Mouse (Mus musculus): ENCODE measurements around the gene Acp5. TPM values are rescaled to one million over a fixed set of nuclear protein-coding genes. Genes with fewer than 3 reads are reported as not detected.
A peak's percentile ranks its signal among the peaks of the same experiment; 100 is the strongest.

Acp5 gene
- polyA plus RNA-seq, 1 experiment from 2014 or later = 0.66 TPM

DNA sequence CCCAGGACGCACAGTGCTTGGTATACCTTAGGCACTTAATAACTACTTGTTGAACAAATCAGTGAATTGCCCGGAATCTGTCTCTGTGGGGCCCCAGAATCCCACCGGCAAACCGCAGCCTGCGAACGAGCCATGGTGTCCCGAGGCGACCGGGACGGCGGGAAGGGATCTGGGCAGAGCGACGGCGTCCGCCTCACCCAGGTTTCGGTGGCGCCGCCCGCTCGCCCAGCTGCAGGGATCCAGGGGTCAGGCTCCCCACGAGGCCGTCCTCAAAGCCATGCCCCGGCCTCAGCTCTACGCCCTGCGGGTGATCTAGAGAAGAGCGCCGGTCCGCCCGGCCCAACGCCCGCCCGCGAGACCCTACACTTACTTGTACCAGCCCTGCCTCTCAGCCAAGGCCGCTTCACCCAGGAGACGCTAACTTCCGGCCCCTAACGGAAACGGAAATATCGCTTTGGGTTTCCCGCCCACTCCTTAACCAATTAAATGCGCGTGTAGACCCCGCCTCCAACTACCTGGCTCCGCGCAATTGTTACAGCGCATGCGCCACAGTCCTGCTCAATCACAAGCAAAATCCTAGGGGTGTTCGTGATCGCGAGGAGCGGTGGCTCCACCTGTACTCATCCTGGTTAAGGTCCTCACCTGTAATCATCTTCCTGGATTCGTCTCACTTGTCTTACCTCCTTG is 18.6 kb downstream of the Acp5 start, which contains the start of gene Elof1:
TSS of gene Elof1 (minus strand) at position 433 of the 687 bp plus-strand sequence.
- H3K9ac ChIP-seq = peak within 1 kb of the TSS; percentile 80
- peak; percentile 98 for ATAC-seq (replicated peaks)
- H3K4me3 ChIP-seq = peak within 1 kb of the TSS; percentile 67
- H3K4me2 ChIP-seq = peak within 1 kb of the TSS; percentile 77
- no peaks in the 10 kb centered on the region for H3K9me3 ChIP-seq
- peaks cover 20% of the 10 kb centered on the region for H3K4me1 ChIP-seq
- WGBS = under 1% methylated on average over 52 of the region's 52 CpGs
- H3K27ac ChIP-seq = peak within 1 kb of the TSS; percentile 72
- H3K27me3 ChIP-seq (replicated peaks) = no peaks in the 10 kb centered on the region
- H3K36me3 ChIP-seq (replicated peaks) = peaks cover 7% of the 10 kb centered on the region; the same call in 1 of the 2 replicates

DNA sequence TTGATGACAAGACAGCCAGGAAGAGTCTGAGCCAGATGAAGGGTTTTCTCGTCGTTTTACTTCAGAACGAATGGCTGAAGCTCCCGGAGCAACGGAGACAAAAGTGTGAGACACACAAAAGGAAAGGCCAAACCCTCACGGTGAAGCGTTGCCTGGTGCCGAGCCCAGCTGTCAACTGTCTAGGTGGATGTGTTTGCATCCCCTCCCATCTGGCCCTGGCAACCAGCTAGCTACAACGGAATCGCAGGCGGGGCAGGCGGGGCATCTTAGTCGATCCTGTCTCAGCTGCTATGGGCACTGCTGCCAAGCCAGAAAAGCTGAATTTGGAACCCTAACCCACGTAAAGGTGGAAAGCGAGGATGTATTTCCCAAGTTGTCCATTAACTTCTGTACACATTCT is 19.4 kb downstream of the Acp5 start:
- Histone ChIP-seq H3K4me1 (peaks cover 20% of the 10 kb centered on the region), H3K9me3 (no peaks in the 10 kb centered on the region), H3K27me3 (replicated peaks) (no peaks in the 10 kb centered on the region), H3K36me3 (replicated peaks) (peaks cover 8% of the 10 kb centered on the region; the same call in 1 of the 2 replicates), H3K27ac (no peak overlapping the region), H3K9ac (peak overlapping the region; percentile 80), H3K4me2 (peak overlapping the region; percentile 77), H3K4me3 (peak overlapping the region; percentile 67)
- 17% methylated on average over 15 of the region's 15 CpGs for WGBS
- no peak for ATAC-seq (replicated peaks)

DNA sequence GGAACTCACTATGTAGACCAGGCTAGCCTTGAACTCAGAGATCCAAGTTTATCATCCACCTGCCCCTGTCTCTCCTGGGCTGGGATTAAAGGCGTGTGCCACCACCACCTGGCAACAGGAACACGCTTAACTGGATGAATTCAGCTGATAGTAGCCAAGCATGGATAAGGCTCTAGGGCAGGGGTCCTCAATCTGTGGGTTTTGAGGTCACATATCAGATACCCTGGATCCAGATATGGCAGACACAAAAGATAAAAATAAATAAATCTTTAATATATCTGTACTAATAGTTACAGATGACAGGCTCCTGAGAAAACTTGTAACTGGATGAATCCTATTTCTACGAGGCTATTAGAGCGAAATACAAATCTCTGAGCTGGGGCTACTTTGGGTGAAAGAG is 19.9 kb downstream of the Acp5 start:
- no peak for ATAC-seq (replicated peaks)
- peak overlapping the region; percentile 77 for H3K4me2 ChIP-seq
- peak overlapping the region; percentile 67 for H3K4me3 ChIP-seq
- 86% methylated on average over 4 of the region's 4 CpGs for WGBS
- H3K36me3 ChIP-seq (replicated peaks) = peaks cover 10% of the 10 kb centered on the region; the same call in 1 of the 2 replicates
- H3K9ac ChIP-seq = peak overlapping the region; percentile 80; the same call in 1 of the 2 replicates
- peaks cover 20% of the 10 kb centered on the region for H3K4me1 ChIP-seq
- H3K27me3 ChIP-seq (replicated peaks) = no peaks in the 10 kb centered on the region
- H3K27ac ChIP-seq = no peak overlapping the region
- H3K9me3 ChIP-seq = no peaks in the 10 kb centered on the region

DNA sequence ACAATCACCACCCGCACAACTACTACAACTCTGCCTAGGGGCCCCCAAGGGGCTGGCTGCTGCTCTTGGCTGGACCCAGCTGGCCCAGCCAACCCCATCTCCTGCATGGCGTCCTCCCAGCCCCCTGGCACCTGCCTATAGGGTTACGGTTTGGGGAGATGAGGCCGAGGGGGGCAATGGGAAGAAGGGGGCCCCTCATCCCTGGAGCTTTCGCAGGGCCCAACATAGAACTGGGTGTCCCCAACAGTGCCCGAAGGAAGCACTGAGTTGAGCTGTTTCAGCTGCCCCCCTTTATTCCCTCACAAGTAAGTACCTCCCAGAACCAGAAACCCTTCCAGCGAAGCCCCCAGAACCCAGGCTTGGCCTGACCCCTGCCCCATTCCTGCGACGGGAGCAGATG is 27.3 kb downstream of the Acp5 start:
- Histone ChIP-seq H3K4me2 (no peak overlapping the region), H3K9ac (no peak overlapping the region), H3K27me3 (replicated peaks) (no peaks in the 10 kb centered on the region), H3K27ac (no peak overlapping the region), H3K4me3 (no peak overlapping the region), H3K36me3 (replicated peaks) (peaks cover 10% of the 10 kb centered on the region; the same call in 1 of the 2 replicates), H3K9me3 (no peaks in the 10 kb centered on the region), H3K4me1 (no peaks in the 10 kb centered on the region)
- ATAC-seq (replicated peaks) = no peak
- 92% methylated on average over 9 of the region's 9 CpGs for WGBS

DNA sequence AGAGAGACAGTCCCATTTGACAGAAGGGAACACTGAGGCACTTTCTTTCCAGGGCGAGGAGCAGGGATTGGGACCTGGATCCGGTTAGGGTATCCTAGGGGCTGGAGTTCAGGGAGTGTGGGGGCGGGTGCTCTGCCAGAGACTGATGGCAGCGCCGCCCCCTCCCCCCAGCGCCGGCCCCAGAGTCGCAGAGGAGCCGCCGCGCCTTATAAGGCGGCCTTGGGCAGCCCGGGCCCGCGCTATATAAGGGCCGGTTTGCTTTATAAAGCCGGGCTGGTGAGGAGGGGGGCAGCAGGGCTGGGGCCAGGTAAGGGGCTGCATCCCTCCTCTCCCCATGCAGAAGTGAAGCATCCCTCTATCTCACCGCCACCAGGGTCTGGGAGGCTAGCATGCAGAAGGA is 35.6 kb downstream of the Acp5 start:
- Histone ChIP-seq H3K27me3 (replicated peaks) (peaks cover 33% of the 10 kb centered on the region), H3K4me1 (peaks cover 4% of the 10 kb centered on the region), H3K36me3 (replicated peaks) (no peaks in the 10 kb centered on the region), H3K4me2 (no peak overlapping the region), H3K9ac (no peak overlapping the region), H3K27ac (no peak overlapping the region), H3K4me3 (no peak overlapping the region), H3K9me3 (no peaks in the 10 kb centered on the region)
- no peak for ATAC-seq (replicated peaks)
- WGBS = 8% methylated on average over 18 of the region's 18 CpGs

DNA sequence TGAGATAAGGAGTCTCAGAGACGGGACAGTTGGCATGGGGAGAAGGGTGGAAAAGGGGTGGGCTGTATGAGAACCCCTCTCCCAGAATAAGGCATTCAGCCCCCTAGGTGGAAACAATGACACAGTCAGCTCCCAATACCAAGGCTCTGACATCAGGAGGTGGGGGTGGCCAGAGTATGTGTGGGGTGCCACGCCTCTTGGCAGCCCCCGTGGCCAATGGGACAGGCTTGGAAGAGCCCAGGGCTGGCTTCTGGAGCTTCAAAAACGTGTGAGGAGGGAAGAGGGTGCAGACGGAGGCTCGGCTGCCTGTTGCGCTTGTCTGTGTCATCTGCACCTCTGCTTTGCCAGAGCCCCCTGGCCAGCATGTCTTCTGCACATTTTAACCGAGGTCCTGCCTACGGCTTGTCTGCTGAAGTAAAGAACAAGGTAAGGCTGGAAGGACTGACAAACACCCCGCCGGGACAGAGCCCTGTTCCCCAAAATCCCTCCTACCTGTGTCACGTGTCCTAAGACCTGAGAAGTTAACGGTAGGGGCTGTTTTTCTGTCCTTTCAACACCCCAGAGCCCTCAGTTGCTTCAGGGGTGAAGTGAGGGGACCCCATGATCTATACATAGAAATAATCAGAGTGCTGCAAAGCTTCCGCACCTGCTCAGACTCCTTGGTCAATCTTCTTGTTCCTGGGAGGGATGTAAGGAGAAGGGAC is 36.4 kb downstream of the Acp5 start, which contains the start of gene Cnn1:
TSS of gene Cnn1 (plus strand) at position 224 of the 704 bp plus-strand sequence.
- H3K27ac ChIP-seq = no peak within 1 kb of the TSS
- no peak within 1 kb of the TSS for H3K4me2 ChIP-seq
- H3K36me3 ChIP-seq (replicated peaks) = no peaks in the 10 kb centered on the region
- no peak for ATAC-seq (replicated peaks)
- H3K27me3 ChIP-seq (replicated peaks) = peaks cover 33% of the 10 kb centered on the region
- H3K9me3 ChIP-seq = no peaks in the 10 kb centered on the region
- no peak within 1 kb of the TSS for H3K9ac ChIP-seq
- H3K4me1 ChIP-seq = peaks cover 4% of the 10 kb centered on the region
- 13% methylated on average over 14 of the region's 14 CpGs for WGBS
- no peak within 1 kb of the TSS for H3K4me3 ChIP-seq

DNA sequence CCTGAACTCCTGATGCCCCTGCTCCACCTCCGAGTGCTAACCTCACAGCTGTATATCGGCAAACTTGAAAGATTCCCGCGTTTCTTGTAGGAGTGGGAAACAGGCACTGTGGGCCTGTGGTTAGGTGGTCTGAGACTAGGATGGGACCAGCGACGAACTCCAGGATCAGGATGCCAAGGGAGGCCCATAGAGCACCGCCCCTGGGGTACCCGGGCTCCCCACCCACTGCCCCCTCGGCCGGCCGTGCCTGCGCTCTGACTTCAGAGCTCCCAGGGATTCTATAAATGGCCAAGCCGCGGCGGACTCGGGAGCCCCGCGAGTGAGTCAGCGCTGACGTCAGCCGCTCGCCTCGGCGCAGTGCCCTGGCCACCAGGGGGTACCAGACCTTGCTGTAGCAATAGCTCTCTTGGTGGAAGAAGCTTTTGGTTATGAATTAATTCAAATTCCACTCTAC is 39.6 kb downstream of the Acp5 start:
- Histone ChIP-seq H3K4me2 (peak overlapping the region; percentile 72), H3K27ac (no peak overlapping the region), H3K9me3 (no peaks in the 10 kb centered on the region), H3K4me3 (peak overlapping the region; percentile 34), H3K9ac (peak overlapping the region; percentile 48), H3K4me1 (peaks cover 4% of the 10 kb centered on the region), H3K27me3 (replicated peaks) (peaks cover 25% of the 10 kb centered on the region), H3K36me3 (replicated peaks) (no peaks in the 10 kb centered on the region)
- 0 out of 2 replicates have a peak, but pooled peaks have one; percentile 39 for ATAC-seq (replicated peaks)
- WGBS = 3% methylated on average over 24 of the region's 24 CpGs

DNA sequence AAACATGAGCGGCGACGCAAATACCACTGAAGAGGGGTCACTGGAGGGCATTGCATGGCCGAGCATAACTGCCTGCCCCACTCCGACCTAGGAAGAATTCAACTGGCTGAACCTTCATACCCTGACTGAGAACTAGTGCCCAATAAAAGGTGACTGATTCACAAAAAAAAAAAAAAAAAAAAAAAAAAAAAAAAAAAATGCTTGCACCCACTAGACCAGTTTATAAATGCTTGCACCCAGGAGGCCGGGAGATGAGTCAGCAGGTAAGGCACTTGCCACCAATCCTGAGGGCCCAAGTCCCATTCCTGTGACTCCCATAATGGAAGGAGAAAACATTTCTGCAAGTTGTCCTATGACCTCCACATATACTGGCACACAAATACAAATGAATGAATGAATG is 42.8 kb downstream of the Acp5 start:
- no peaks in the 10 kb centered on the region for H3K9me3 ChIP-seq
- H3K27me3 ChIP-seq (replicated peaks) = no peaks in the 10 kb centered on the region; the same call in 1 of the 2 replicates
- H3K27ac ChIP-seq = no peak overlapping the region
- ATAC-seq (replicated peaks) = no peak
- no peak overlapping the region for H3K4me3 ChIP-seq
- H3K9ac ChIP-seq = no peak overlapping the region
- H3K36me3 ChIP-seq (replicated peaks) = no peaks in the 10 kb centered on the region
- WGBS = 88% methylated on average over 6 of the region's 6 CpGs
- peaks cover 4% of the 10 kb centered on the region for H3K4me1 ChIP-seq
- no peak overlapping the region for H3K4me2 ChIP-seq

DNA sequence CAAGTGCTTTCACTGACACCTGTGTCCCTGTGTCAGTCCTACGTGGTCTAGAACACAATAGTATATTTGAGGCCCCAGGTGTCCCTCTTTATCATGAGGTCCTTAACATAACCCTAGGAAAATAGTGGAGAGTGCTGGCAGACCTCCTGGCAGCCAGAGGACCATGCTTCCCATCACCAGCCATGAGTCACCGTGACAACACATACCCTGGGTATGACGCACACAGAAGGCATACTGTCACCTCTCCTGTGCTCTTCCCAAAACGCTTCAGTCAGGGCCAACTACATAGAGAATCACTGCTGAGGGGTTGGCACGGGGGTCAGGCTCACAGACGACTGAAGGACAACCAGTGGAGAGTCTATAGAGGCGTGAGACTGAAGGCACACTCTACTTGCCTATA is 45.5 kb downstream of the Acp5 start:
- 81% methylated on average over 7 of the region's 7 CpGs for WGBS
- Histone ChIP-seq H3K4me1 (peaks cover 7% of the 10 kb centered on the region), H3K4me2 (no peak overlapping the region), H3K4me3 (no peak overlapping the region), H3K27ac (no peak overlapping the region), H3K9ac (no peak overlapping the region), H3K9me3 (no peaks in the 10 kb centered on the region), H3K27me3 (replicated peaks) (no peaks in the 10 kb centered on the region), H3K36me3 (replicated peaks) (no peaks in the 10 kb centered on the region)
- ATAC-seq (replicated peaks) = no peak

DNA sequence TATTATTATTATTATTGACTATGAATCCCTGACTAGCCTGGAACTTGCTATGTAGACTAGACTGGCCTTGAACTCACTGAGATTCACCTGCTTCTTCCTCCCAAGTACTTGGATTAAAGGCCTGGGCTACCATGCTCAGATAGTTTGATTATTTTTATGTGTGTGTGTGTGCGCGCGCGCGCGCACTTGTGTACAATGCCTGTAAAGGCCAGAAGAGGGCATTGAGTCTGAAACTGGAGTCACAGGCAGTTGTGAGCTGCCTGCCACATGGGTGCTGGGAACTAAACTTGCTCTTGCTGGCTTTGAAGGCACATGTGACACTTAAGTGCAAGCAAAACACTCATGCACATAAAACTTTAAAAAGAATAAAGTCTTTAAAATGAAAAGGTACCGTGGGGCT is 46.2 kb downstream of the Acp5 start:
- Histone ChIP-seq H3K9ac (no peak overlapping the region), H3K4me3 (no peak overlapping the region), H3K4me1 (peaks cover 13% of the 10 kb centered on the region), H3K27ac (no peak overlapping the region), H3K9me3 (no peaks in the 10 kb centered on the region), H3K27me3 (replicated peaks) (no peaks in the 10 kb centered on the region), H3K36me3 (replicated peaks) (no peaks in the 10 kb centered on the region), H3K4me2 (no peak overlapping the region)
- WGBS = 96% methylated on average over 7 of the region's 7 CpGs
- ATAC-seq (replicated peaks) = no peak

DNA sequence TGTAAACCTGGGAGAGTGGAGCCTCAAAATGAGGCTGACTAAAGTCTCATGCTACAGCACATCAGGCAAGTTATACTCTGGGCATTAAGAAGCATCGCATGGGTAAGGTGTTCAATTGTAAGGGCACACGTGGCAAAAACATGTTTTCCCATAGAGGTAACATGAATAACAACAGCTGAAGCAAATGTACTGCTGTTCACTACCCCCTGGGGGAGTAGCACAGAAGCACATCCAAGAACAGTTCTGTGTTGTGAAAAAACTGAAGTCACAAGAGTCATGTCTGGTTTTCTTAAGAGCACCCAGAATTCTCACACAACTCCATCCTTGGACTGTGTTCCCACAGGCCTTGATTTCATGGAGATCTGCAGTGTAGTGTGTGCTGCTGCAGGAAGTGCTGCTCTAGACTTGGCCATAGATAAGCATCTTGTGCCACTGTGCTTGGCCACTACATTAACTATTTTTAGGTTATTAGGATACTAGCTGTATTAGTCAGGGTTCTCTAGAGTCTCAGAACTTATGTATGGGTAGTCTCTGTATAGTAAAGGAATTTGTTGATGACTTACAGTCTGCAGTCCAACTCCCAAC is 48.4 kb downstream of the Acp5 start:
- Histone ChIP-seq H3K9me3 (no peaks in the 10 kb centered on the region), H3K36me3 (replicated peaks) (no peaks in the 10 kb centered on the region), H3K9ac (no peak overlapping the region), H3K27ac (no peak overlapping the region), H3K27me3 (replicated peaks) (no peaks in the 10 kb centered on the region), H3K4me3 (no peak overlapping the region), H3K4me2 (no peak overlapping the region), H3K4me1 (peaks cover 20% of the 10 kb centered on the region)
- WGBS = 86% methylated on average over 2 of the region's 2 CpGs
- ATAC-seq (replicated peaks) = no peak

DNA sequence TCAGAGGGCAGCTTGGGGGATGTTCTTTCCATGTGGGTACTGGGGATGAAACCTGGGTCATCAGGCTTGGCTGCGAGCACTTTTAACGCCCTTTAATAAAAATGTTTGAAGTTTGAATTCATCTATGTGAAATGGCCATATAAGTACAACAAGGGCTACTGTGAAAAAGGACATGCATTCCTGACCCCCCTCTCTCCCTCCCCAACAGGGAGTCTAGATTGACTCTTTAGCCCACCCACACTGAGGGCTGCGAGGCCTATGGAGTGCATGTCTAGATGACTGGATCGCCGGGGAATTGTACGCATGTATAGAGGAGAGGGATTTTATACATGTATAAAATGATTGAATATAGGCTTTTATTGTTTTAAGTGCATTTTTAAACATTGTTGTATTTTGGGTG is 49.5 kb downstream of the Acp5 start:
- no peak for ATAC-seq (replicated peaks)

More for the DNA sequence above, 49.5 kb downstream of the Acp5 start:
- H3K27ac ChIP-seq = peak overlapping the region; percentile 78; the same call in 1 of the 2 replicates
- peaks cover 20% of the 10 kb centered on the region for H3K4me1 ChIP-seq
- H3K4me2 ChIP-seq = peak overlapping the region; percentile 65
- peak overlapping the region; percentile 62 for H3K9ac ChIP-seq
- WGBS = 83% methylated on average over 6 of the region's 6 CpGs
- H3K9me3 ChIP-seq = no peaks in the 10 kb centered on the region
- H3K36me3 ChIP-seq (replicated peaks) = no peaks in the 10 kb centered on the region
- H3K27me3 ChIP-seq (replicated peaks) = no peaks in the 10 kb centered on the region
- H3K4me3 ChIP-seq = peak overlapping the region; percentile 76

All from midbrain, embryonic 15.5 days (tissue).